Comparison of ENCODE assay signal across 12 mouse cellular contexts in genomic region chr17:33917656-33918292, GRCm38 (mm10). TPM values are rescaled to one million over a fixed set of nuclear protein-coding genes. Genes with fewer than 3 reads are reported as not detected.
DNase-seq lines count a peak whose midpoint lies in the region; ATAC-seq and TF ChIP-seq lines count a peak whose summit lies in the region.
"Had no signal": no experiment of that assay in that cellular context is flagged by ENCODE, and none has a peak within 500 bp of the region (broad histone marks: within the 10 kb centered on the region; RNA-seq: fewer than 3 reads in every experiment).

No protein-coding gene starts in this region.

- DNase-seq in adrenal gland, adult (ENCODE audit: inconsistent age in 2 of 2, low spot score in 1 of 2), result peak; percentile 53 to 60
- no peak for DNase-seq in adrenal gland, postnatal 14 days
- no peak for DNase-seq in heart, postnatal 25 days (ENCODE audit: low spot score)
- DNase-seq in testis, postnatal 10 days (ENCODE audit: low spot score), result no peak
- DNase-seq in layer of hippocampus, adult 8-10 months (ENCODE audit: low spot score in 2 of 2), result no peak
- DNase-seq: gastrocnemius, postnatal 25 days; right cerebral cortex, postnatal 4 days had no signal

- H3K4me3 ChIP-seq in heart, embryonic 15.5 days, result no peak overlapping the region
- H3K4me3 ChIP-seq in testis, adult 2 months (ENCODE audit: control insufficient read depth, low read depth, low read length), result peak overlapping the region; percentile 92
- peak overlapping the region; percentile 51 for H3K4me3 ChIP-seq in neural tube, embryonic 13.5 days

- TF ChIP-seq POLR2A in testis, adult 2 months (IDR thresholded peaks at IDR 0.05; ENCODE audit: control insufficient read depth, low read depth, low read length), result no peak

- peaks cover 21% of the 10 kb centered on the region for H3K36me3 ChIP-seq in heart, embryonic 15.5 days
- peaks cover 4% of the 10 kb centered on the region; the same call in 1 of the 2 replicates for H3K36me3 ChIP-seq in testis, adult 2 months (ENCODE audit: control insufficient read depth, insufficient read depth, low read length)
- peaks cover 37% of the 10 kb centered on the region for H3K36me3 ChIP-seq in neural tube, embryonic 13.5 days

- no peak overlapping the region for H3K27ac ChIP-seq in heart, embryonic 15.5 days
- H3K27ac ChIP-seq in testis, adult 2 months (ENCODE audit: control insufficient read depth, insufficient read depth, low read depth, low read length), result peak overlapping the region; percentile 19; the same call in 1 of the 2 replicates
- no peak overlapping the region for H3K27ac ChIP-seq in neural tube, embryonic 13.5 days (replicated peaks)

- intact Hi-C loops in heart, postnatal 25 days (cut with DNase I), result no loop called here

- no peak for TF ChIP-seq CTCF in testis, adult 2 months (IDR thresholded peaks at IDR 0.05; ENCODE audit: control insufficient read depth, insufficient read depth, insufficient replicate concordance, low read depth, low read length)

- 82% methylated on average over 18 of the region's 18 CpGs for WGBS in heart, embryonic 15.5 days
- 84% methylated on average over 18 of the region's 18 CpGs for WGBS in neural tube, embryonic 13.5 days

- peak overlapping the region; percentile 98; the same call in 1 of the 2 replicates for H3K4me2 ChIP-seq in heart, embryonic 15.5 days
- H3K4me2 ChIP-seq in neural tube, embryonic 13.5 days, result no peak overlapping the region

- ATAC-seq in heart, embryonic 15.5 days (replicated peaks; ENCODE audit: insufficient number of reproducible peaks, insufficient read depth, low FRiP score, low read depth), result no peak
- no peak for ATAC-seq in neural tube, embryonic 13.5 days (ENCODE audit: low read depth)
- ATAC-seq: intestine, postnatal 0 days; lung, postnatal 0 days had no signal

- peaks cover 45% of the 10 kb centered on the region for H3K4me1 ChIP-seq in heart, embryonic 15.5 days (replicated peaks)
- peaks cover 43% of the 10 kb centered on the region for H3K4me1 ChIP-seq in testis, adult 2 months (ENCODE audit: control insufficient read depth, insufficient read depth, low read length)
- H3K4me1 ChIP-seq in neural tube, embryonic 13.5 days (replicated peaks), result peaks cover 69% of the 10 kb centered on the region

- no peak overlapping the region for H3K9ac ChIP-seq in heart, embryonic 15.5 days
- no peak overlapping the region for H3K9ac ChIP-seq in neural tube, embryonic 13.5 days

- H3K27me3 ChIP-seq in heart, embryonic 15.5 days, result no peaks in the 10 kb centered on the region
- H3K27me3 ChIP-seq in testis, adult 2 months (ENCODE audit: control insufficient read depth, insufficient read depth, low read length), result no peaks in the 10 kb centered on the region
- no peaks in the 10 kb centered on the region for H3K27me3 ChIP-seq in neural tube, embryonic 13.5 days

- no peaks in the 10 kb centered on the region for H3K9me3 ChIP-seq in heart, embryonic 15.5 days (replicated peaks)
- H3K9me3 ChIP-seq in neural tube, embryonic 13.5 days, result no peaks in the 10 kb centered on the region

RNA-seq across cellular contexts. Expression of gene Zbtb22, which starts 2.1 kb away (rescaled TPM):
- total RNA-seq in adrenal gland, postnatal 14 days (2021), result 25.5 and 34.5 TPM in 2 replicates
- polyA plus RNA-seq in heart, embryonic 15.5 days (2015; fragmentation: Nextera tagmentation; extraction: Ambion mirVana), result 11.3 and 15.3 TPM in 2 replicates
- 10 to 100 TPM; 15.5 to 19.4 TPM for total RNA-seq in heart, postnatal 25 days (2021)
- 65.0 and 66.5 TPM in 2 replicates for polyA plus RNA-seq in testis, adult 2 months (2012; rRNA removed)
- polyA plus RNA-seq in neural tube, embryonic 13.5 days (2015; fragmentation: Nextera tagmentation; extraction: Ambion mirVana), result 17.3 and 17.7 TPM in 2 replicates
- 10 to 100 TPM; 28.8 to 36.0 (median 32.5) TPM for total RNA-seq in layer of hippocampus, adult 8-10 months (2022)

RNA-seq across cellular contexts. Expression of gene Tapbp, which starts 2.1 kb away (rescaled TPM):
- 132 and 145 TPM in 2 replicates for total RNA-seq in adrenal gland, postnatal 14 days (2021)
- 44.3 and 61.3 TPM in 2 replicates for polyA plus RNA-seq in heart, embryonic 15.5 days (2015; fragmentation: Nextera tagmentation; extraction: Ambion mirVana)
- 100 to 1,000 TPM in 1 of 2 experiments, 10 to 100 TPM in 1; 93.5 to 104 TPM for total RNA-seq in heart, postnatal 25 days (2021)
- polyA plus RNA-seq in testis, adult 2 months (2012; rRNA removed), result 71.7 and 80.8 TPM in 2 replicates
- polyA plus RNA-seq in neural tube, embryonic 13.5 days (2015; fragmentation: Nextera tagmentation; extraction: Ambion mirVana), result 30.4 and 31.1 TPM in 2 replicates
- 10 to 100 TPM; 39.9 to 87.4 (median 58.2) TPM for total RNA-seq in layer of hippocampus, adult 8-10 months (2022)

RNA-seq across cellular contexts. Expression of gene Daxx, which starts 8.6 kb away (rescaled TPM):
- total RNA-seq in adrenal gland, postnatal 14 days (2021), result 27.7 and 32.0 TPM in 2 replicates
- 27.1 and 36.7 TPM in 2 replicates for polyA plus RNA-seq in heart, embryonic 15.5 days (2015; fragmentation: Nextera tagmentation; extraction: Ambion mirVana)
- 10 to 100 TPM; 14.3 to 17.5 TPM for total RNA-seq in heart, postnatal 25 days (2021)
- 157 and 183 TPM in 2 replicates for polyA plus RNA-seq in testis, adult 2 months (2012; rRNA removed)
- 51.0 TPM in 2 replicates for polyA plus RNA-seq in neural tube, embryonic 13.5 days (2015; fragmentation: Nextera tagmentation; extraction: Ambion mirVana)
- total RNA-seq in layer of hippocampus, adult 8-10 months (2022), result 10 to 100 TPM; 24.2 to 27.1 (median 26.1) TPM

RNA-seq across cellular contexts. Expression of gene Rgl2, which starts 11.6 kb away (rescaled TPM):
- 53.2 and 80.3 TPM in 2 replicates for total RNA-seq in adrenal gland, postnatal 14 days (2021)
- polyA plus RNA-seq in heart, embryonic 15.5 days (2015; fragmentation: Nextera tagmentation; extraction: Ambion mirVana), result 34.7 and 44.8 TPM in 2 replicates
- 10 to 100 TPM; 38.2 to 44.6 TPM for total RNA-seq in heart, postnatal 25 days (2021)
- 83.4 and 93.0 TPM in 2 replicates for polyA plus RNA-seq in testis, adult 2 months (2012; rRNA removed)
- 59.5 and 64.7 TPM in 2 replicates for polyA plus RNA-seq in neural tube, embryonic 13.5 days (2015; fragmentation: Nextera tagmentation; extraction: Ambion mirVana)
- total RNA-seq in layer of hippocampus, adult 8-10 months (2022), result 10 to 100 TPM; 64.3 to 90.9 (median 81.8) TPM

RNA-seq across cellular contexts. Expression of gene Platr17, which starts 12.8 kb away (rescaled TPM):
- not detected in 2 replicates for total RNA-seq in adrenal gland, postnatal 14 days (2021)
- polyA plus RNA-seq in heart, embryonic 15.5 days (2015; fragmentation: Nextera tagmentation; extraction: Ambion mirVana), result 0.18 TPM in 1 of 2 replicates, not detected in the other
- not detected for total RNA-seq in heart, postnatal 25 days (2021)
- not detected in 2 replicates for polyA plus RNA-seq in testis, adult 2 months (2012; rRNA removed)
- 0.43 TPM in 1 of 2 replicates, not detected in the other for polyA plus RNA-seq in neural tube, embryonic 13.5 days (2015; fragmentation: Nextera tagmentation; extraction: Ambion mirVana)
- total RNA-seq in layer of hippocampus, adult 8-10 months (2022), result 1 to 10 TPM in 2 of 4 experiments, not detected in 2; 1.4 to 1.8 TPM
- total RNA-seq: gastrocnemius, postnatal 25 days had no signal

Comparison
In these comparisons a context has a peak if more than half of its experiments do, and no peak if none do; other contexts are left out.
1. DNase-seq: peak in adrenal gland, adult (2 of 2); none in adrenal gland, postnatal 14 days (single experiment), heart, postnatal 25 days (single experiment), testis, postnatal 10 days (single experiment) and layer of hippocampus, adult 8-10 months (0 of 2).